Mouse (Mus musculus) cerebellum, adult 9-11 months (tissue): ENCODE data around the gene Nat14.

ENCODE experiments used
- DNase-seq: peaks from one replicate; pipeline ENCODE4 v3.0.0; 2022

Nat14 gene

GRCm38 (mm10) chr7:4920496-4920895 is 1.3 kb upstream of the Nat14 start:
- DNase-seq, result peak; percentile 44

- peak; percentile 59 for DNase-seq
These were observed 628 bp upstream of the Nat14 start for GRCm38 (mm10) chr7:4920976-4921823.

- DNase-seq, result peak; percentile 90
These were observed 680 bp downstream of the Nat14 start for GRCm38 (mm10) chr7:4922508-4922907.

GRCm38 (mm10) chr7:4922931-4923565 is 1.2 kb downstream of the Nat14 start:
- DNase-seq, result peak; percentile 89

GRCm38 (mm10) chr7:4923586-4924364 is 1.9 kb downstream of the Nat14 start:
- peak; percentile 83 for DNase-seq

GRCm38 (mm10) chr7:4924483-4924882 is 2.7 kb downstream of the Nat14 start:
- DNase-seq, result no peak

GRCm38 (mm10) chr7:4924891-4925301 is 3.1 kb downstream of the Nat14 start:
- DNase-seq, result peak; percentile 38

GRCm38 (mm10) chr7:4925441-4926381 is 3.9 kb downstream of the Nat14 start, which contains the start of gene Ssc5d:
Gene Ssc5d, plus strand, starts transcription at chr7:4925785.
- peak; percentile 49 for DNase-seq

- DNase-seq, result no peak
These were observed 5.0 kb downstream of the Nat14 start for GRCm38 (mm10) chr7:4926849-4927248.

- DNase-seq, result no peak
These were observed 5.9 kb downstream of the Nat14 start for GRCm38 (mm10) chr7:4927711-4928110.

- no peak for DNase-seq
These were observed 6.5 kb downstream of the Nat14 start for GRCm38 (mm10) chr7:4928323-4928722.

- DNase-seq, result no peak
These were observed 11.3 kb downstream of the Nat14 start for GRCm38 (mm10) chr7:4933103-4933502.

- DNase-seq, result no peak
These were observed 12.5 kb downstream of the Nat14 start for GRCm38 (mm10) chr7:4934160-4934914.

GRCm38 (mm10) chr7:4936832-4937231 is 15.0 kb downstream of the Nat14 start:
- DNase-seq, result no peak

- DNase-seq, result no peak
These were observed 15.6 kb downstream of the Nat14 start for GRCm38 (mm10) chr7:4937392-4937791.

GRCm38 (mm10) chr7:4938456-4938855 is 16.6 kb downstream of the Nat14 start:
- peak; percentile 65 for DNase-seq

- DNase-seq, result peak; percentile 83
These were observed 18.2 kb downstream of the Nat14 start for GRCm38 (mm10) chr7:4940068-4940479.

- DNase-seq, result peak; percentile 42
These were observed 20.8 kb downstream of the Nat14 start for GRCm38 (mm10) chr7:4942673-4943072.

GRCm38 (mm10) chr7:4943223-4943815 is 21.5 kb downstream of the Nat14 start:
- peak; percentile 96 for DNase-seq

- DNase-seq, result no peak
These were observed 26.0 kb downstream of the Nat14 start for GRCm38 (mm10) chr7:4947855-4948254.

- DNase-seq, result no peak
These were observed 26.6 kb downstream of the Nat14 start for GRCm38 (mm10) chr7:4948386-4948785.
